Mouse (Mus musculus): ENCODE measurements around the gene Sytl1. TPM values are rescaled to one million over a fixed set of nuclear protein-coding genes. Genes with fewer than 3 reads are reported as not detected.

Sytl1 gene
- polyA plus RNA-seq, 2 experiments: 15.7 to 23.3 TPM

GRCm38 (mm10) chr4:133227636-133228035 lies 35.3 kb downstream of the Sytl1 start:
- WGBS: 66% methylated on average over 8 of the region's 8 CpGs
- Histone ChIP-seq H3K36me3 (ENCODE audit: control insufficient read depth, insufficient read depth, low read length) (no peaks in the 10 kb centered on the region), H3K4me3 (replicated peaks; ENCODE audit: low read length) (no peak overlapping the region), H3K27ac (replicated peaks; ENCODE audit: low read depth, low read length) (no peak overlapping the region), H3K27me3 (ENCODE audit: control insufficient read depth, insufficient read depth, low read length) (no peaks in the 10 kb centered on the region), H3K9ac (ENCODE audit: low read depth, low read length, severe bottlenecking) (no peak overlapping the region), H3K4me2 (replicated peaks; ENCODE audit: low read depth, low read length, severe bottlenecking) (no peak overlapping the region), H3K4me1 (ENCODE audit: control insufficient read depth, insufficient read depth, low read length) (no peaks in the 10 kb centered on the region), H3K9me3 (ENCODE audit: control insufficient read depth, low read length) (no peaks in the 10 kb centered on the region)
- no peak for DNase-seq (ENCODE audit: low spot score)
- ATAC-seq (ENCODE audit: low FRiP score, low read depth): no peak
- TF ChIP-seq POLR2A (IDR thresholded peaks at IDR 0.05; ENCODE audit: borderline replicate concordance, extremely low read depth, insufficient read depth, insufficient read length): no peak

GRCm38 (mm10) chr4:133226073-133226472 lies 36.8 kb downstream of the Sytl1 start:
- Histone ChIP-seq H3K9ac (ENCODE audit: low read depth, low read length, severe bottlenecking) (no peak overlapping the region), H3K4me1 (ENCODE audit: control insufficient read depth, insufficient read depth, low read length) (0 out of 2 replicates have a peak, but pooled peaks cover 2% of the 10 kb centered on the region), H3K4me3 (replicated peaks; ENCODE audit: low read length) (no peak overlapping the region), H3K4me2 (replicated peaks; ENCODE audit: low read depth, low read length, severe bottlenecking) (no peak overlapping the region), H3K9me3 (ENCODE audit: control insufficient read depth, low read length) (no peaks in the 10 kb centered on the region), H3K27me3 (ENCODE audit: control insufficient read depth, insufficient read depth, low read length) (no peaks in the 10 kb centered on the region), H3K36me3 (ENCODE audit: control insufficient read depth, insufficient read depth, low read length) (no peaks in the 10 kb centered on the region), H3K27ac (replicated peaks; ENCODE audit: low read depth, low read length) (no peak overlapping the region)
- DNase-seq (ENCODE audit: low spot score) (no peak), ATAC-seq (ENCODE audit: low FRiP score, low read depth) (no peak)
- 63% methylated on average over 9 of the region's 10 CpGs for whole genome bisulfite sequencing
- no peak for TF ChIP-seq POLR2A (IDR thresholded peaks at IDR 0.05; ENCODE audit: borderline replicate concordance, extremely low read depth, insufficient read depth, insufficient read length)

- DNase-seq (ENCODE audit: low spot score): no peak
- no peak overlapping the region for H3K9ac ChIP-seq (ENCODE audit: low read depth, low read length, severe bottlenecking)
- H3K4me1 ChIP-seq (ENCODE audit: control insufficient read depth, insufficient read depth, low read length): peaks cover 9% of the 10 kb centered on the region; the same call in 1 of the 2 replicates
These were observed 39.0 kb downstream of the Sytl1 start for GRCm38 (mm10) chr4:133223875-133224274.

GRCm38 (mm10) chr4:133221701-133222100 lies 41.2 kb downstream of the Sytl1 start:
- Histone ChIP-seq H3K36me3 (ENCODE audit: control insufficient read depth, insufficient read depth, low read length) (no peaks in the 10 kb centered on the region), H3K27me3 (ENCODE audit: control insufficient read depth, insufficient read depth, low read length) (no peaks in the 10 kb centered on the region), H3K4me3 (replicated peaks; ENCODE audit: low read length) (no peak overlapping the region), H3K4me1 (ENCODE audit: control insufficient read depth, insufficient read depth, low read length) (peaks cover 9% of the 10 kb centered on the region; the same call in 1 of the 2 replicates), H3K9ac (ENCODE audit: low read depth, low read length, severe bottlenecking) (no peak overlapping the region), H3K4me2 (replicated peaks; ENCODE audit: low read depth, low read length, severe bottlenecking) (no peak overlapping the region), H3K27ac (replicated peaks; ENCODE audit: low read depth, low read length) (no peak overlapping the region), H3K9me3 (ENCODE audit: control insufficient read depth, low read length) (no peaks in the 10 kb centered on the region)
- TF ChIP-seq POLR2A (IDR thresholded peaks at IDR 0.05; ENCODE audit: borderline replicate concordance, extremely low read depth, insufficient read depth, insufficient read length): no peak
- WGBS: 86% methylated on average over 8 of the region's 8 CpGs
- ATAC-seq (ENCODE audit: low FRiP score, low read depth): no peak
- no peak for DNase-seq (ENCODE audit: low spot score)

More at GRCm38 (mm10) chr4:133223875-133224274, 39.0 kb downstream of the Sytl1 start:
- Histone ChIP-seq H3K9me3 (ENCODE audit: control insufficient read depth, low read length) (no peaks in the 10 kb centered on the region), H3K27me3 (ENCODE audit: control insufficient read depth, insufficient read depth, low read length) (no peaks in the 10 kb centered on the region), H3K27ac (replicated peaks; ENCODE audit: low read depth, low read length) (no peak overlapping the region), H3K4me2 (replicated peaks; ENCODE audit: low read depth, low read length, severe bottlenecking) (no peak overlapping the region), H3K4me3 (replicated peaks; ENCODE audit: low read length) (no peak overlapping the region), H3K36me3 (ENCODE audit: control insufficient read depth, insufficient read depth, low read length) (no peaks in the 10 kb centered on the region)
- no peak for TF ChIP-seq POLR2A (IDR thresholded peaks at IDR 0.05; ENCODE audit: borderline replicate concordance, extremely low read depth, insufficient read depth, insufficient read length)
- WGBS: 40% methylated on average over 5 of the region's 5 CpGs
- no peak for ATAC-seq (ENCODE audit: low FRiP score, low read depth)

- H3K4me1 ChIP-seq (ENCODE audit: control insufficient read depth, insufficient read depth, low read length): peaks cover 9% of the 10 kb centered on the region; the same call in 1 of the 2 replicates
- H3K36me3 ChIP-seq (ENCODE audit: control insufficient read depth, insufficient read depth, low read length): no peaks in the 10 kb centered on the region
- peak overlapping the region; percentile 71 for H3K4me2 ChIP-seq (replicated peaks; ENCODE audit: low read depth, low read length, severe bottlenecking)
- WGBS: 4% methylated on average over 25 of the region's 25 CpGs
- no peaks in the 10 kb centered on the region for H3K27me3 ChIP-seq (ENCODE audit: control insufficient read depth, insufficient read depth, low read length)
- H3K9me3 ChIP-seq (ENCODE audit: control insufficient read depth, low read length): no peaks in the 10 kb centered on the region
- DNase-seq (ENCODE audit: low spot score): no peak
- TF ChIP-seq POLR2A (IDR thresholded peaks at IDR 0.05; ENCODE audit: borderline replicate concordance, extremely low read depth, insufficient read depth, insufficient read length): no peak
- H3K27ac ChIP-seq (replicated peaks; ENCODE audit: low read depth, low read length): no peak overlapping the region
- H3K4me3 ChIP-seq (replicated peaks; ENCODE audit: low read length): peak overlapping the region; percentile 34
- ATAC-seq (ENCODE audit: low FRiP score, low read depth): no peak
- peak overlapping the region; percentile 55 for H3K9ac ChIP-seq (ENCODE audit: low read depth, low read length, severe bottlenecking)
These were observed 42.3 kb downstream of the Sytl1 start for GRCm38 (mm10) chr4:133220656-133221055.
